Mouse (Mus musculus): Measurements from ENCODE around the gene Prr7.

The Prr7 gene

GRCm38 (mm10) chr13:55449205-55449604 lies 14.9 kb upstream of the Prr7 start:
- no peak for DNase-seq (ENCODE audit: low spot score)

DNA sequence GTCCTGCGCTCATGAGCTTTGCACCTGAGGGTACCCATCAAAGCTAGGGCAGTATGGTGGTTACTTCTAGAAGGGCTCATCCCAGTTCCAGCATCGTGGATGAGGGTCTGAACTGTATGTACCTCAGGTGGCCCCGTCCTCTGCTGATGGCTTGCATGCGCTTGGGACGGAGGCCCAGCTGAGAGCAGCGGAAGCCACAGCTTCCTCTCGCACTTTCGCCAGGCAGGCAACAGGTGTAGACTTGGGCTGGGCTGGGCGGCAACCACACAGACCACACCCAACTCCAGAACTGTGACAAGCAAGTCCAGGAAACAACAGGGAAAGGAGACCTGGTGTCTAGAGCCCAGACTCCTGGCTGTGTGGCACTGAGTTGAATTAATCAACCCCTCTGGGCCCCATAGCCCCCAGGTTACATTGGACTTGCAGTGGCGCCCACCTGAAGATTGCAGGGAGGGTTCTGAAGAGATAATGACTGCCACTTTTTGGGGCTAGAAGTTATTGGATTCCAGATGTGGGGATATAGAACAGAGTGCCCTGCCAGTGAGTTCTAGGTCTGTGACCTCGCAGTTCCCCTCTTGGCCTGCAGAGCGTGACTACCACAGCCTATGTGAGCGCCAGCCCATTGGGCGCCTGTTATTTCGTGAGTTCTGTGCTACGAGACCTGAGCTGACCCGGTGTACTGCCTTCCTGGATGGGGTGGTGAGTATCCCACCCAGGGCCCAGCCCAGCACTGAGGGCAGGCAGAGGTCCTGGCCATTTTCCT lies 14.2 kb upstream of the Prr7 start:
- DNase-seq (ENCODE audit: low spot score), result no peak

DNA sequence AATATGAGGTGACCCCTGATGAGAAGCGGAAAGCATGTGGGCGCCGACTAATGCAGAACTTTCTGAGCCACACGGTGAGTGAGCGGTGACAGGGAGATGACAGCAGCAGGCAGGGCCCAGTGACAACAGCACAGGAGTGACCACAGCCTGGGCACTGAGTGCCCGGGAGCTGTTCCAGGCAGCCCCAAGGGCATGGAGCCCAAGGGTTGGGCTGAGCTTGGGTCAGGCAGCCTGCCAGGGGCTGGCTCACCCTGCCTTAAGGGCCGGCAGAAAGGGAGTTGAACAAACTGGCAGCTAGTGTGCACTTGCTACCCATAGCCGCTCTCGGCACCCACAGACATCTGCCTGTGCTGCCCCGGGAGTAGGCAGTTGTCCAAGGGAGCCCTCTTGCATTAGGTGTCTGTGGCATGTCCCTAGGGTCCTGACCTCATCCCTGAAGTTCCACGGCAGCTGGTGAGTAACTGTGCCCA lies 13.5 kb upstream of the Prr7 start:
- DNase-seq (ENCODE audit: low spot score), result no peak

- no peak for DNase-seq (ENCODE audit: low spot score)
These were observed 12.8 kb upstream of the Prr7 start for GRCm38 (mm10) chr13:55451296-55451695.

GRCm38 (mm10) chr13:55451785-55452549 lies 12.1 kb upstream of the Prr7 start:
- DNase-seq (ENCODE audit: low spot score), result no peak

DNA sequence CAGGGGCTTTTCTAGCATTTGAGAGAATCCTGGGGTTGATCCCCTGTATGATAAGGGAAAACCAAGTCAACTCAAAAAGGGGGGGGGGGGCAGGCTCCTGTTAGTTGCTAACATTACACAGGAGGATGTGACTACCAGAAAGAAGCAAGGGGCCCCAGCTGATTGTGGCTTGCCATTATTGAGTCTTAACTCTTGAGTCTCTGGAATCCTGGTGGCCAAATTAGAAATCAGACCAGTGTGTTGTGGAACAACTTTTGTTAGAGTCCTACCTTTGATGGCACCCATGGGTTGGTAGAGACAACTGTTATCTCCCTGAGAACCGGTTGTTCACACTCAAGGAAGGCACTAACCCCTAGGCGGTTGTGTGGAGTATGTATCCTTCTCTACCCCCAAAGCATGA lies 1.1 kb upstream of the Prr7 start:
- no peak for DNase-seq (ENCODE audit: low spot score)

- DNase-seq (ENCODE audit: low spot score), result no peak
These were observed 554 bp upstream of the Prr7 start for GRCm38 (mm10) chr13:55463399-55464026.

- DNase-seq (ENCODE audit: low spot score), result peak; percentile 55
These were observed 1.1 kb downstream of the Prr7 start for GRCm38 (mm10) chr13:55465184-55465583.

GRCm38 (mm10) chr13:55465830-55466440 lies 1.9 kb downstream of the Prr7 start:
- DNase-seq (ENCODE audit: low spot score), result no peak

DNA sequence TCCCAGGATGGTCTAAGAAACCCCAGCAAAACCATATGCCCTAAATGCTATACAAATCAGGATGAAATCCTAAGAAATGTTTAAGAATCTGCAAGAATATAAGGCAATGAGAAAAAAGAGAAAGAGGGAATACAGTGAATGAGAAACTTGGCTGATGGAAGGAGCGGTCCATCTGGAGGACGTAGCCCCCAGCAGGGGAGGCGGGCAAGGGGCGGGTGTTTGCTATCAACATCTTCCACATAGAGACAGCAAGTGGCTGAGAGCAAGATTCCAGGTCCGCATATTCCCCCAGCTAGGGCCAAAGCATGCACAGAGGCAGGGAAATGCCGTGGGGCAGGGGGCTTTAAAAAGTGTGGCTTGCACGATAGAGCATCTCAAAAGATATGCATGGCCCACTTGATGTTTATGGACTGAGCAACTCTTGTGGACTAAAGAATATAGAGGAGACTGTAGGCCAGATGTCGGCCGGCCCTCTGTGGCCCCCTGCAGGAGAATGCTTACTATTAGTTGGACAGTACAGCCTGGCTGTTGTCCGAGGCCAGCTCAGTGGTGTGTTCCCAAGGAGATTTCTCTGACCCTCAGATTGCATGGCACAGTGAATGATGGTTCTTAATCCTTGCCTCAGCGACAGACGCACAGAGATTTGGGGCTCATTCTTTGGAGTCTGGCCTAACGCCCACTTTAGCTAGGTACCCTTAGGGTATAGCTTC lies 4.9 kb downstream of the Prr7 start:
- peak; percentile 71 for DNase-seq (ENCODE audit: low spot score)

- DNase-seq (ENCODE audit: low spot score), result no peak
These were observed 6.3 kb downstream of the Prr7 start for GRCm38 (mm10) chr13:55470372-55470771.

- DNase-seq (ENCODE audit: low spot score), result peak; percentile 95
These were observed 7.2 kb downstream of the Prr7 start for GRCm38 (mm10) chr13:55471156-55471818.

DNA sequence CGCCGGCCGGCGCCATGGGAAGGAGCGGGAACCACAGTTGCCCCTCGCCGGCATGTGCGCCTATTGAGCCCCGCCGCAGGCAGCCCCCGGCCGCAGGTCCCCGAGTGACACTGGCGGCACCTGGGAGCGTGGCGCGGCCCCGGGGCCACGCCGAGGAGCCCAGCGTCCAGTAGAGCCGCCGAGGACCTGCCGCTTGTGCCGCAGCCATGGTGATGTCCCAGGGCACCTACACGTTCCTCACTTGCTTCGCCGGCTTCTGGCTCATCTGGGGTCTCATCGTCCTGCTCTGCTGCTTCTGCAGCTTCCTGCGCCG lies 7.7 kb downstream of the Prr7 start:
- no peak for DNase-seq (ENCODE audit: low spot score)

- DNase-seq (ENCODE audit: low spot score), result peak; percentile 68
These were observed 8.3 kb downstream of the Prr7 start for GRCm38 (mm10) chr13:55472132-55473022.

GRCm38 (mm10) chr13:55473076-55473831 lies 9.2 kb downstream of the Prr7 start:
- peak; percentile 73 for DNase-seq (ENCODE audit: low spot score)

DNA sequence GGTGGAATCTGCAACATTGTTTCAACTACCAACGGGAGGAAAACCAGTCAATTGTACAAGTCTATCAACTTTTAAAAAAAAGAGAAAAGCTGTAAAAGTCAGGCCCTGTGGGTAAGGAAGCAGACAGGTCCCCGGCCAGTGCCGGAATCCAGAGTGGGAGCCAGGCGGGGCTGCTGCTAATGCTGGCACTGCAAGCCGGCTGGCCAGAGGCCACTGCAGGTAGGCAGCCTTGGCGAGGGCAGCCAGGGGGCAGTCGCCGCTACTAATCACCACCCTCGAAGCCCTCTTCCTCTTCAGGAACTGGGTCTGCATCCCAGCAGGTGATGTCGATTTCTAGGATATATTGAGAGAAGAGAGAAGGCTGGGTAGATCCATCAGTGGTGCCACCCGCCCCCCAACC lies 9.9 kb downstream of the Prr7 start:
- DNase-seq (ENCODE audit: low spot score), result no peak

GRCm38 (mm10) chr13:55474621-55475069 lies 10.6 kb downstream of the Prr7 start:
- DNase-seq (ENCODE audit: low spot score), result peak; percentile 89

DNA sequence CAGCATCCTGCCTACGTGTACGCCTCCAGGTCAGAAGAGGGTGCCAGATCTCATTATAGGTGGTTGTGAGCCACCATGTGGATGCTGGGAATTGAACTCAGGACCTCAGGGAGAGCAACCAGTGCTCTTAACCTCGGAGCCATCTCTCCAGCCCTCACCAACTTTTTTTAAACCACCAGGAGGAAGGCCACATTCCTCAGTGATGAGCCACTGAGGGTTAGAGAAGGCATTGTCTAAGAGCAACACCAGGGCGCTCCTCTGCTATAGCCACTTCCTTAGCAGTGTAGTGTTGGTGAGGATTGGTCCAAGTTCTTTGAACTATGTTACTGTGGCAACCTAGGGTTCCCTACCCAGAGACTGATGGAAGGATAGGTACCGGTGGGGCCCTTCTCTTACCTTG lies 11.7 kb downstream of the Prr7 start:
- no peak for DNase-seq (ENCODE audit: low spot score)

- DNase-seq (ENCODE audit: low spot score), result no peak
These were observed 12.2 kb downstream of the Prr7 start for GRCm38 (mm10) chr13:55476256-55476655.

GRCm38 (mm10) chr13:55477492-55477891 lies 13.4 kb downstream of the Prr7 start:
- no peak for DNase-seq (ENCODE audit: low spot score)
